Mouse (Mus musculus) megakaryocyte-erythroid progenitor cell, adult 5-6 weeks (primary cell): ENCODE measurements around the gene Ankrd1. TPM values are rescaled to one million over a fixed set of nuclear protein-coding genes. Genes with fewer than 3 reads are reported as not detected.
A peak's percentile ranks its signal among the peaks of the same experiment; 100 is the strongest.

Experiments used
- ATAC-seq: replicated peaks from 2 replicates; pipeline ENCODE4 v1.8.0; 2016; ENCODE audit warnings: mild to moderate bottlenecking, inconsistent platforms; ENCODE audit not compliant: severe bottlenecking, poor library complexity, low FRiP score, low TSS enrichment
- total RNA-seq, 2 experiments: library from RNA; stranded (forward) in 1 of 2; stranded (reverse) in 1 of 2; fragments of 200-1000, 215-1000 nt in 1 of 2; fragments of >200 nt in 1 of 2; fragmentation: Nextera tagmentation in 1 of 2; gene quantifications; 2 replicates each; pipeline ENCODE4 v1.2.3; 2014 to 2017

Gene Ankrd1
- total RNA-seq (2014; fragmentation: Nextera tagmentation): not detected in 2 replicates
- total RNA-seq (2017): not detected in 2 replicates

- no peak for ATAC-seq
Observed at GRCm38 (mm10) chr19:36119783-36120471, at the start of gene Ankrd1. TSS of gene Ankrd1 (minus strand) at chr19:36120099.

DNA sequence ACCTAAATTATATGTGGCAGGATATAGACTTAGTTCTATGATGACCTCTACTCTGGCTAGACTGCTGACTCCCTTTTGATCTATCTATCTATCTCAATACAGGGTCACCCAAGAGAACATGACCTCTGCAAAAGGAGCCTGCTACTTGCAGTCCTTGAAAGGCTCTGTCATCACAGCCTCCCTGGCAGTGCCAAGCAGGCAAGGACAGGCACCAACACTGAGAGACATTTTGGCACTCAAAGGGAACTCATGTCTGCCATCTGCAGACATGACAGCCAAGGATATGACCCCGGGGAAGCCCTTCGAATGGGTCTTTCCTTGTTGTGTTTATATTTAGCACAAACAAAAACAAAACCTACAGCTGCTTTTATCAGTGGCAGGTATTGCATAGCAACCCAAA, 49.2 kb upstream of the Ankrd1 start:
- ATAC-seq: no peak

GRCm38 (mm10) chr19:36168121-36168520, 48.2 kb upstream of the Ankrd1 start:
- no peak for ATAC-seq

- no peak for ATAC-seq
Observed at GRCm38 (mm10) chr19:36167291-36167896, 47.5 kb upstream of the Ankrd1 start.

GRCm38 (mm10) chr19:36166401-36167160, 46.7 kb upstream of the Ankrd1 start:
- no peak for ATAC-seq

DNA sequence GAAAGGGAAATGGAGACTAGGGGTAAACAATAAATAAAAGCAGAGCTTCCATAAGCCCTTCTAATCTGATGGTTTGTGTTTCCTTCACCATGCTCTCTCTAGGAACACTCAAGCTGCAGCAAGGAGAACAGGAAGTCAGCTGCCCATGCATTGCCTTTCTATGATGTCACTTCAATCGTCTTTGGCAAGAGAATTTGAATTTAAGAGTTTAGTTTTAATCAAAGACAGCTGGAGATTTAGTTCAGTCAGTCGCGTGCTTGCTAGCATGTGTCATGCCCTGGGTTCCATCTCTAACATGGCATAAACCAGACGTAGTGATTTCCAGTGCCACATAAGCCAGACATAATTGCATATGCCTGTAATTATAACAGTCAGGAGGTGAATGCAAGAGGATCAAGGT, 45.5 kb upstream of the Ankrd1 start:
- ATAC-seq: no peak

DNA sequence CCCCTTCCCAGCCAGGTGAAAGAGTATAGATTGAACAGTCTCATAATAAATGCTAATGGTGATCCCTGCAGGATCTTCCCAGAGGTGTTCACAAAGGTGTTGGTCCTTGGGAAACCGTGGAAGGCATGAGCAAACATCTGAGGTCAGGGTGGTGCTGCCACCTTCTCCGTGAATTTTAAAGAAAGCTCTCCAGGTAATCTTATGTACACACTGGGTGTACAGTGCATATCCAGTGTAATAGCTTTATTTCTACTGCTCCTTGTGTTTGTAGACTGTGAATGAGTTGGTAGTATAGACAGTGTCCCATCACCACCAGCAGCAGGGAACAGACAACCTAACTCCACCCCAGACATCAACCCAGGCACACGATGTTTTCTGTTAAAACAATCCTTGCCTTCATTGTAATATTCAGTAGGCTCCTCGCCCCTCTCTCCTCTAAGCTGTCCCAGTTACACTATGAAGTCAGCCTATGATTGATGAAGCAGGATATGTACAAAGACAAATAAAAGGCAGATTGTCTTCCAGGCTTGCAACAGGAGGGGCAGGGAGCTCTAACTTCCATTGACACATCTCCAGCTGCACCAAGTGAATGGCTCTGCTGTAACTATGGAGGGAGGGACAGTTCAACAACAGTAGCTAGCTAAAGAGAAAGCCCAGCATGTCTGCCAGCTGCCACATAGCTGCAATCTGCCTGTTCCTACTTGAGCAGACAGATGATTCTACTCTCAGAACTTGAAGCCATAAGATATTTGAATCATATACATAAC, 30.5 kb upstream of the Ankrd1 start:
- no peak for ATAC-seq

GRCm38 (mm10) chr19:36148578-36148977, 28.7 kb upstream of the Ankrd1 start:
- no peak for ATAC-seq

- ATAC-seq: no peak
Observed at GRCm38 (mm10) chr19:36143571-36143970, 23.7 kb upstream of the Ankrd1 start.

GRCm38 (mm10) chr19:36133731-36134130, 13.8 kb upstream of the Ankrd1 start:
- ATAC-seq: no peak

DNA sequence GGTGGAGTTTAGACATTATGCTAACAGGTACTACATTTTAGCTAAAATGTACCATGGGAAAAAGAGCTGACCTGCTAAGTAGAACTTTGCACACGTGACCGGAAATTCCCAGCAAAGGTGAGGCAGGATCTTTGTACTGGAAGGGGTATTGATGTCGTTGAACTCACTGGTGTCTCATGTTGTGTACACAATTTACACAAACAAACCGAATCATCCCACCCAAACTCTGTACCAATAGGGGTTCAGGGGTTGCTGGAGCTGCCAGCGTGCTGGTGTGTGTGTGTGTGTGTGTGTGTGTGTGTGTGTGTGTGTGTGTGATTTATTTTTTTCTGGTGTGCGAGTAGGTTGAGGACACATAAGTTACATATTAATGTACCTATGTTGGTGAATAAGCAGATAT, 13.2 kb upstream of the Ankrd1 start:
- no peak for ATAC-seq

DNA sequence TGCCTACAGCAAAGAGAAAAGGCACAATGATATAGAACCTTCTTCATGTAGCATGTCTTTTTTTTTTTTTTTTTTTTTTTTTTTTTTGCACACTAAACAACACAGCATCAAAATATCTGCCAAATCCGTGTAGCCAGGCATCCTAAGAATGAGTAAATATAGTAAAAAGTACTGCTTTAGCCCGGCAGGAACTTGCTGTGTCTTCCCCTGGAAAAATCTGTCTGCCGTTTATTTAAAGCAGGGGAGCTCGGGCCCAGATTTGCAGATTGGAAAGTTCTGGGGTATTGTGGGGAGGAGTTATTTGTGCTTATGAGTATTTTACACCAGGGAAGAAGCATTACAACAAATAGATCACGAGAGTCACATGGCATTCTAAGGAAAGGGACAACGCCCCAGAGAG, 12.1 kb upstream of the Ankrd1 start:
- no peak for ATAC-seq

DNA sequence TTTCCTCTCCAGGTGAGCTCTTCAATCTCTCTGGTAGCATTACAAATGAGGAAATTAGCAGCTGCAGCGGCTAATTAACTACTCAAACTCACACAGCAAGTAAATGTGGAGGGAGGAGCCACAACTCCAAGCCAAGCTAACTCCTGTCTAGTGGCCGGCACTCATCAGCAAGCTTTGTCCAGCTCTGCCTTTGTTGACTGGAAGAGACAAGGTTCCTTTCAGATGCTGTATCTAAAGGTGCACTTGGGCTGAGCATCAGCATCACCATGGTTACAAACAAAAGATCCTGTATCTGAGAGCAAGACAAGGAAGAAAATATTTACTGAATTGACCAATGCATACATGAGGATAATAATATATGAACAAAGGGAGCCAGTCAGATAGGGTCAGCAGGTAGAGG, 10.3 kb upstream of the Ankrd1 start:
- 0 out of 2 replicates have a peak, but pooled peaks have one; percentile 30 for ATAC-seq

DNA sequence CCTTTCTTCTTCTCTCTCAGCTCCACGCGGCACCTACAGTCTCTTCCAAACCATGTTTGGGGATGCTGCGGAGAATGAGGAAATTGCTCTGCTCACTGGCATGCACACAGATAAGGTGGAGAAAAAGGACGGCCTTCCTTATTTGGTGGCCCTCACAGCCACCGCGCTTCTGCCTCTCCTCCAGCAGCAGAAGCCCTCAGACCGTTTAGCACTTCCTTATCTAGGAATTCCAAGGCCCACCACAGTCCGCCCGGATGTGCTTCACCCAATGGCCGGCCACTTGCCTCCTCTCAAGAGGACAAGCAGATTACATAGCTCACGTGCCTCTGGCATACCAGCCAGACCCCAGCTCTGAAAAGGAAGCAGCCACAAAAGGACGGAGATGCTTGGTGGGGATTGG, 9.7 kb upstream of the Ankrd1 start:
- ATAC-seq: peak; percentile 59; the same call in 1 of the 2 replicates

DNA sequence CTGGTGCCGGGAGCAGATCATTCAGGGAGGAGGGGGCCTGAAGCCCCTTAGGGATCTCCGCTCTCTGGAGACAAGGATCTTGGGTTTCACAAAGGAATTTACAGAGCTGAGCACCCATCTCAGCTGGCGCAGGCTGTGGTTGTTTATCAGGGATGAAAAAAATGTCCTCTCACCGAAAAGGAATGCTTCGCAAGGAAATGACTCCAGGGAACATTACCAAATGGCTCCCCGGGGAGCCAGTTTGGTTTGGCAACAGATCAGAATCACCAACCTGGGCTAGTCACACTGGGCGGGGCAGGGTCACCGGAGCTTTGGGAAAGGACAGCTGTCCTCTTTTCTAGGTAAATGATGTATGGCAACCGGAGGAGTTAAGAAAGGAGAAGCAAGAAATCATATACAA, 9.3 kb upstream of the Ankrd1 start:
- no peak for ATAC-seq

DNA sequence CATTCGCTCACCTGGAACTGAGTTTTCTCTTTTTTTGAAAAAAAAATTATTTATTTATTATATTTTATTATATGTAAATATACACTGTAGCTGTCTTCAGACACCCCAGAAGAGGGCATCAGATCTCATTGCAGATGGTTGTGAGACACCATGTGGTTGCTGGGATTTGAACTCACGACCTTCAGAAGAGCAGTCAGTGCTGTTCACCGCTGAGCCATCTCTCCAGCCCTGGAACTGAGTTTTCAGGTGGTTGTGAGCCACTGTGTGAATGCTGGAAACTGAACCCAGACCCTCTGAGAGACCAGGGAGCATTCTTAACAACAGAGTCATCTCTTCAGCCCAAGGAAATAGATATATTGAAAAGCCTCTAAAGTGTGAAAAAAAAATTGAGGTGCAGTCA, 8.5 kb upstream of the Ankrd1 start:
- no peak for ATAC-seq

- ATAC-seq: no peak
Observed at GRCm38 (mm10) chr19:36124203-36124602, 4.3 kb upstream of the Ankrd1 start.

DNA sequence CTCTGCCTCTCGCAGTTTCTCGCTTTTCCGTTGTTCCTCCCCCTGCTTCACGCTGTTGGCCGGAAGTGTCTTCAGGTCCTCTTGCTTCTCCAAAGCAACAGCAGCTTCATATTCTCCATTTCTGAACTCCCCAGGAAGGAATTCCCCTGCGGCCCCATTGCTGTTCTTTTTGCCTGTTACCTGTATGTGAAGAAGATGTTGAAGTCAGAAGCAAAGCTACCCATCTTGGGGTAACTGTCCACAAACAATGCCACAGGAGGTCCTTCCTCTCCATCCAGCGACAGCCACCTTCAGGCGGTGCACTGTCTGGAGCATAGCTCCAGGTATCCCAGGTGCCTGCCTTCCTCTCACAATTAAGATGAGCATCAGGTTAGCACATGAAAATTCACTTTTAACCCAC, 680 bp downstream of the Ankrd1 start:
- ATAC-seq: no peak

GRCm38 (mm10) chr19:36116185-36116584, 3.7 kb downstream of the Ankrd1 start:
- ATAC-seq: no peak

DNA sequence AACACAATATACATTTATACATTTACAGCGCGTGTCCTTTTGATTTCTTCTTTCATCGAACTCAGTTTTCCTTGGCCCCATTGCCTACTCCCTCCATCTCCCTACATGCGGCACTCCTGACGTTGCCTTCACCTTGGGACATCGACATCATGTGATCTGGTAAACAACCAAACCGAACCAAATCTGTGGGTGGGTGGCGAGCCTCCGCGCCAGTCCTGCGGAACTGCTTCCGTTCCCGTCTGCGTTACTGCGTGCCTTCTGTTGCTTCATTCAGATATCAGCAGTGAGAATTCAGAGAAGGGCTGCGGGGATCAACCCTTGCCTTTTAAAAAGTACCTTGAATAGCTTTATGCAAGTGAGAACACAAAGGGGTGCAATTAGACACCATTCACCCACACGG, 7.9 kb downstream of the Ankrd1 start:
- no peak for ATAC-seq
